Mouse (Mus musculus): Measurements from ENCODE around the gene Magea3.
"Not testable (repeated sequence)": the region's sequence is repeated elsewhere in the genome, so short reads cannot be mapped to it uniquely, and the experiment has no call there.

The Magea3 gene

GRCm38 (mm10) chrX:154949405-154949804 lies at the start of gene Magea3:
Gene Magea3, minus strand, starts transcription at chrX:154949505.
- not testable (repeated sequence) for DNase-seq

- DNase-seq = not testable (repeated sequence)
Observed at GRCm38 (mm10) chrX:154995750-154996149, 46.4 kb upstream of the Magea3 start, which contains the start of gene Magea8. Gene Magea8, minus strand, starts transcription at chrX:154995850.

- DNase-seq = not testable (repeated sequence)
Observed at GRCm38 (mm10) chrX:154935887-154936286, 13.4 kb downstream of the Magea3 start, which contains the start of gene Magea6. Gene Magea6, minus strand, starts transcription at chrX:154935987.

All from liver (tissue).